Mouse (Mus musculus) liver, adult (tissue): Measurements from ENCODE around the gene Ddx6.

Experiments used
- GATA4 ChIP-seq: IDR thresholded peaks from 2 replicates; pipeline ENCODE4 v1.6.1; 2014; ENCODE audit warnings: mild to moderate bottlenecking, low read length; ENCODE audit not compliant: insufficient replicate concordance

Ddx6 gene

GRCm38 (mm10) chr9:44688013-44688412 is 83.3 kb downstream of the Ddx6 start:
- TF ChIP-seq GATA4: no peak
